Mouse (Mus musculus) forebrain, embryonic 12.5 days (tissue): ENCODE data around the gene Ckap5. TPM values are rescaled to one million over a fixed set of nuclear protein-coding genes. Genes with fewer than 3 reads are reported as not detected.
"Not testable (repeated sequence)": the region's sequence is repeated elsewhere in the genome, so short reads cannot be mapped to it uniquely, and the experiment has no call there.

Experiments
- ATAC-seq: fragments of 200-750 bp; cut with Nextera tagmentation; 2 replicates; pipeline ENCODE4 v1.8.0; 2017; ENCODE audit warnings: moderate TSS enrichment; ENCODE audit not compliant: low FRiP score
- H3K27ac ChIP-seq: fragments of 300-500 bp; sonication (generic); 2 replicates; pipeline ENCODE4 v1.5.1; 2016; ENCODE audit warnings: mild to moderate bottlenecking
- H3K27me3 ChIP-seq: fragments of 300-500 bp; sonication (generic); 2 replicates; pipeline ENCODE4 v1.6.1; 2016; ENCODE audit warnings: mild to moderate bottlenecking
- H3K36me3 ChIP-seq: fragments of 300-500 bp; sonication (generic); replicated peaks from 2 replicates; pipeline ENCODE4 v1.6.1; 2016; ENCODE audit warnings: mild to moderate bottlenecking
- H3K4me1 ChIP-seq: fragments of 300-500 bp; sonication (generic); 2 replicates; pipeline ENCODE4 v1.6.1; 2016
- H3K4me2 ChIP-seq: fragments of 300-500 bp; sonication (generic); 2 replicates; pipeline ENCODE4 v1.6.1; 2016; ENCODE audit warnings: mild to moderate bottlenecking, moderate library complexity
- H3K4me3 ChIP-seq: fragments of 300-500 bp; sonication (generic); replicated peaks from 2 replicates; pipeline ENCODE4 v1.5.1; 2016; ENCODE audit warnings: mild to moderate bottlenecking
- H3K9ac ChIP-seq: fragments of 300-500 bp; sonication (generic); 2 replicates; pipeline ENCODE4 v1.6.1; 2016; ENCODE audit warnings: mild to moderate bottlenecking
- H3K9me3 ChIP-seq: fragments of 300-500 bp; sonication (generic); 2 replicates; pipeline ENCODE4 v1.6.1; 2016
- WGBS: fragments of 180-500 bp; shearing (Covaris S2); methylation state at CpG from one replicate; pipeline ENCODE4 v1.1.7; 2016; 5-methylcytosine and 5-hydroxymethylcytosine counted together
- polyA plus RNA-seq: library from polyadenylated mRNA; unstranded; fragments of >200 nt; fragmentation: Nextera tagmentation; extraction: Ambion mirVana; gene quantifications from 2 replicates; pipeline ENCODE4 v1.2.1, GENCODE M21; 2016

Ckap5 gene
- polyA plus RNA-seq, 1 experiment from 2014 or later: 174 TPM

- WGBS: 2% methylated on average over 15 of the region's 15 CpGs
- no peaks in the 10 kb centered on the region for H3K27me3 ChIP-seq
- H3K9me3 ChIP-seq: 0 out of 2 replicates have a peak, but pooled peaks cover 6% of the 10 kb centered on the region
Measured at GRCm38 (mm10) chr2:91527147-91527486, 555 bp downstream of the Ckap5 start.

GRCm38 (mm10) chr2:91537588-91538205 is 11.1 kb downstream of the Ckap5 start:
- ATAC-seq: peak; percentile 82; the same call in 1 of the 2 replicates
- Histone ChIP-seq H3K9ac (peak overlapping the region; percentile 38), H3K27me3 (no peaks in the 10 kb centered on the region), H3K36me3 (peaks cover 5% of the 10 kb centered on the region), H3K4me1 (peaks cover 15% of the 10 kb centered on the region), H3K9me3 (no peaks in the 10 kb centered on the region), H3K27ac (no peak overlapping the region), H3K4me3 (peak overlapping the region; percentile 33), H3K4me2 (peak overlapping the region; percentile 54)
- WGBS: 5% methylated on average over 17 of the region's 17 CpGs

More at GRCm38 (mm10) chr2:91527147-91527486, 555 bp downstream of the Ckap5 start:
- ATAC-seq: peak; percentile 77; the same call in 1 of the 2 replicates
- Histone ChIP-seq H3K27ac (peak overlapping the region; percentile 83), H3K4me3 (peak overlapping the region; percentile 94), H3K4me2 (peak overlapping the region; percentile 69), H3K4me1 (peaks cover 4% of the 10 kb centered on the region), H3K9ac (peak overlapping the region; percentile 94), H3K36me3 (peaks cover 21% of the 10 kb centered on the region)

GRCm38 (mm10) chr2:91568125-91568524 is 41.6 kb downstream of the Ckap5 start:
- 98% methylated on average over 2 of the region's 2 CpGs for WGBS
- Histone ChIP-seq H3K9me3 (no peaks in the 10 kb centered on the region), H3K4me3 (no peak overlapping the region), H3K36me3 (peaks cover 80% of the 10 kb centered on the region), H3K4me2 (no peak overlapping the region), H3K27ac (no peak overlapping the region), H3K9ac (no peak overlapping the region), H3K4me1 (no peaks in the 10 kb centered on the region), H3K27me3 (no peaks in the 10 kb centered on the region)
- ATAC-seq: no peak

GRCm38 (mm10) chr2:91580894-91581293 is 54.3 kb downstream of the Ckap5 start:
- Histone ChIP-seq H3K36me3 (peaks cover 73% of the 10 kb centered on the region), H3K27ac (no peak overlapping the region), H3K4me2 (no peak overlapping the region), H3K9me3 (no peaks in the 10 kb centered on the region), H3K27me3 (no peaks in the 10 kb centered on the region), H3K4me1 (no peaks in the 10 kb centered on the region), H3K4me3 (no peak overlapping the region), H3K9ac (no peak overlapping the region)
- no peak for ATAC-seq
- 80% methylated on average over 1 of the region's 1 CpGs for WGBS

- H3K4me3 ChIP-seq: no peak overlapping the region
- H3K4me2 ChIP-seq: no peak overlapping the region
- no peaks in the 10 kb centered on the region for H3K27me3 ChIP-seq
- no peaks in the 10 kb centered on the region for H3K9me3 ChIP-seq
- no peak for ATAC-seq
- peaks cover 68% of the 10 kb centered on the region for H3K36me3 ChIP-seq
- H3K9ac ChIP-seq: no peak overlapping the region
- no peak overlapping the region for H3K27ac ChIP-seq
- H3K4me1 ChIP-seq: no peaks in the 10 kb centered on the region
- WGBS: 86% methylated on average over 1 of the region's 1 CpGs
Measured at GRCm38 (mm10) chr2:91586242-91586641, 59.7 kb downstream of the Ckap5 start.

GRCm38 (mm10) chr2:91600475-91600874 is 73.9 kb downstream of the Ckap5 start:
- Histone ChIP-seq H3K36me3 (peaks cover 83% of the 10 kb centered on the region), H3K4me1 (no peaks in the 10 kb centered on the region), H3K9ac (no peak overlapping the region), H3K27ac (no peak overlapping the region), H3K9me3 (no peaks in the 10 kb centered on the region), H3K4me3 (no peak overlapping the region), H3K27me3 (no peaks in the 10 kb centered on the region), H3K4me2 (no peak overlapping the region)
- WGBS: 96% methylated on average over 4 of the region's 4 CpGs
- no peak for ATAC-seq

- Histone ChIP-seq H3K9ac (no peak overlapping the region), H3K4me1 (no peaks in the 10 kb centered on the region), H3K4me2 (no peak overlapping the region), H3K9me3 (no peaks in the 10 kb centered on the region), H3K4me3 (no peak overlapping the region), H3K27me3 (no peaks in the 10 kb centered on the region), H3K27ac (no peak overlapping the region), H3K36me3 (peaks cover 83% of the 10 kb centered on the region)
- no peak for ATAC-seq
- WGBS: 92% methylated on average over 4 of the region's 4 CpGs
Measured at GRCm38 (mm10) chr2:91602389-91602788, 75.8 kb downstream of the Ckap5 start.

GRCm38 (mm10) chr2:91609370-91609769 is 82.8 kb downstream of the Ckap5 start:
- not testable (repeated sequence) for H3K27ac ChIP-seq, H3K4me3 ChIP-seq, ATAC-seq, H3K4me1 ChIP-seq, H3K9me3 ChIP-seq, H3K27me3 ChIP-seq, H3K9ac ChIP-seq, H3K4me2 ChIP-seq
- peaks cover 73% of the 10 kb centered on the region for H3K36me3 ChIP-seq

- no peaks in the 10 kb centered on the region for H3K4me1 ChIP-seq
- no peak overlapping the region for H3K9ac ChIP-seq
- H3K9me3 ChIP-seq: no peaks in the 10 kb centered on the region
- ATAC-seq: no peak
- no peaks in the 10 kb centered on the region for H3K27me3 ChIP-seq
- no peak overlapping the region for H3K4me3 ChIP-seq
- no peak overlapping the region for H3K4me2 ChIP-seq
- H3K27ac ChIP-seq: no peak overlapping the region
- 98% methylated on average over 5 of the region's 5 CpGs for WGBS
- peaks cover 59% of the 10 kb centered on the region for H3K36me3 ChIP-seq
Measured at GRCm38 (mm10) chr2:91622356-91622755, 95.8 kb downstream of the Ckap5 start.

GRCm38 (mm10) chr2:91623366-91623765 is 96.8 kb downstream of the Ckap5 start:
- H3K9me3 ChIP-seq, H3K4me2 ChIP-seq, H3K9ac ChIP-seq, H3K4me3 ChIP-seq, H3K4me1 ChIP-seq, H3K27ac ChIP-seq, ATAC-seq, H3K27me3 ChIP-seq: not testable (repeated sequence)
- peaks cover 49% of the 10 kb centered on the region for H3K36me3 ChIP-seq
- WGBS: 93% methylated on average over 7 of the region's 7 CpGs

- H3K27me3 ChIP-seq: no peaks in the 10 kb centered on the region
- no peak overlapping the region for H3K9ac ChIP-seq
- H3K27ac ChIP-seq: no peak overlapping the region
- ATAC-seq: no peak
- H3K4me2 ChIP-seq: no peak overlapping the region
- H3K4me3 ChIP-seq: no peak overlapping the region
- H3K36me3 ChIP-seq: peaks cover 15% of the 10 kb centered on the region; the same call in 1 of the 2 replicates
- H3K4me1 ChIP-seq: no peaks in the 10 kb centered on the region
- WGBS: 72% methylated on average over 5 of the region's 5 CpGs
- no peaks in the 10 kb centered on the region for H3K9me3 ChIP-seq
Measured at GRCm38 (mm10) chr2:91627486-91627885, 100.9 kb downstream of the Ckap5 start.

GRCm38 (mm10) chr2:91628171-91628570 is 101.6 kb downstream of the Ckap5 start:
- Histone ChIP-seq H3K27me3 (no peaks in the 10 kb centered on the region), H3K36me3 (peaks cover 9% of the 10 kb centered on the region; the same call in 1 of the 2 replicates), H3K4me3 (no peak overlapping the region), H3K4me1 (no peaks in the 10 kb centered on the region), H3K9ac (no peak overlapping the region), H3K9me3 (no peaks in the 10 kb centered on the region), H3K27ac (no peak overlapping the region), H3K4me2 (no peak overlapping the region)
- WGBS: 92% methylated on average over 8 of the region's 8 CpGs
- no peak for ATAC-seq

- ATAC-seq: no peak
- Histone ChIP-seq H3K9ac (no peak overlapping the region), H3K4me3 (no peak overlapping the region), H3K4me2 (no peak overlapping the region), H3K27ac (no peak overlapping the region), H3K36me3 (no peaks in the 10 kb centered on the region), H3K27me3 (no peaks in the 10 kb centered on the region), H3K9me3 (no peaks in the 10 kb centered on the region), H3K4me1 (no peaks in the 10 kb centered on the region)
- WGBS: 87% methylated on average over 18 of the region's 18 CpGs
Measured at GRCm38 (mm10) chr2:91629682-91630081, 103.1 kb downstream of the Ckap5 start.
